Mouse (Mus musculus) forebrain, embryonic 16.5 days (tissue): ENCODE measurements around the gene Pak2. TPM values are rescaled to one million over a fixed set of nuclear protein-coding genes. Genes with fewer than 3 reads are reported as not detected.

Experiments
- ATAC-seq: fragments of 200-750 bp; cut with Nextera tagmentation; 2 replicates; pipeline ENCODE4 v1.8.0; 2017; ENCODE audit warnings: mild to moderate bottlenecking, moderate library complexity
- H3K27ac ChIP-seq: fragments of 300-500 bp; sonication (generic); 2 replicates; pipeline ENCODE4 v1.5.1; 2014; ENCODE audit warnings: low read length, control low read depth
- H3K27me3 ChIP-seq: fragments of 300-500 bp; sonication (generic); replicated peaks from 2 replicates; pipeline ENCODE4 v1.6.1; 2014; ENCODE audit warnings: low read length; ENCODE audit not compliant: control insufficient read depth, insufficient read depth
- H3K36me3 ChIP-seq: fragments of 300-500 bp; sonication (generic); 2 replicates; pipeline ENCODE4 v1.6.1; 2014; ENCODE audit not compliant: control insufficient read depth, insufficient read depth
- H3K4me1 ChIP-seq: fragments of 300-500 bp; sonication (generic); replicated peaks from 2 replicates; pipeline ENCODE4 v1.6.1; 2014; ENCODE audit warnings: low read length; ENCODE audit not compliant: control insufficient read depth, insufficient read depth
- H3K4me2 ChIP-seq: fragments of 300-500 bp; sonication (generic); 2 replicates; pipeline ENCODE4 v1.6.1; 2014; ENCODE audit warnings: mild to moderate bottlenecking, low read length, control low read depth
- H3K4me3 ChIP-seq: fragments of 300-500 bp; sonication (generic); replicated peaks from 2 replicates; pipeline ENCODE4 v1.5.1; 2014; ENCODE audit warnings: mild to moderate bottlenecking, low read length, control low read depth
- H3K9ac ChIP-seq: fragments of 300-500 bp; sonication (generic); replicated peaks from 2 replicates; pipeline ENCODE4 v1.6.1; 2014; ENCODE audit warnings: low read depth, low read length, control low read depth
- H3K9me3 ChIP-seq: fragments of 300-500 bp; sonication (generic); 2 replicates; pipeline ENCODE4 v1.6.1; 2016; ENCODE audit warnings: low read length; ENCODE audit not compliant: control insufficient read depth
- WGBS: fragments of 180-500 bp; shearing (Covaris S2); extraction: QIAGEN DNeasy Blood & Tissue Kit; methylation state at CpG from one replicate; pipeline ENCODE4 v1.1.7; 2014; 5-methylcytosine and 5-hydroxymethylcytosine counted together
- polyA plus RNA-seq: library from polyadenylated mRNA; unstranded; fragments of >200 nt; fragmentation: Nextera tagmentation; extraction: Ambion mirVana; gene quantifications from 2 replicates; pipeline ENCODE4 v1.2.1, GENCODE M21; 2015

Pak2 gene
- polyA plus RNA-seq, 1 experiment from 2014 or later = 42.9 TPM

DNA sequence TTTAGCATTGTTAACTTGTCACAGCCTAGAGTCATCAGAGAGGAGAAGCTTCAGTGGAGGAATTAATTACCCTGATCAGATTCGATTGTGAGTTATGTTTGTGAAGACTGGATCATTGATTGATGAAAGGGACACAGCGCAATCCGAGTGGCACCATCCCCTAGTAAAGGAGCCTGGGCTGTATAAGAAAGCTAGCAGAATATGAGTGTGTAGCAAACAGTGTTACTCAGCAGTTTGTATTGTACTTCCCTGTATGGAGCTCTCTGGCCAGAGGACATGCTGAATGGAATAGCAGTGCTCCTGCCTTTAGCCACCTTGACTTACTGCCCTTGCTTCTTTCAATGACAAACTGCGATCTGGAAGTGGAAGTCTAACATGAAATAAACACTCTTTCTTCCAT, 68.8 kb downstream of the Pak2 start:
- H3K4me1 ChIP-seq = no peaks in the 10 kb centered on the region
- H3K27ac ChIP-seq = no peak overlapping the region
- H3K9ac ChIP-seq = no peak overlapping the region
- no peaks in the 10 kb centered on the region for H3K36me3 ChIP-seq
- 85% methylated on average over 4 of the region's 4 CpGs for WGBS
- H3K9me3 ChIP-seq = no peaks in the 10 kb centered on the region
- no peak overlapping the region for H3K4me3 ChIP-seq
- H3K27me3 ChIP-seq = no peaks in the 10 kb centered on the region
- H3K4me2 ChIP-seq = no peak overlapping the region
- ATAC-seq = no peak

DNA sequence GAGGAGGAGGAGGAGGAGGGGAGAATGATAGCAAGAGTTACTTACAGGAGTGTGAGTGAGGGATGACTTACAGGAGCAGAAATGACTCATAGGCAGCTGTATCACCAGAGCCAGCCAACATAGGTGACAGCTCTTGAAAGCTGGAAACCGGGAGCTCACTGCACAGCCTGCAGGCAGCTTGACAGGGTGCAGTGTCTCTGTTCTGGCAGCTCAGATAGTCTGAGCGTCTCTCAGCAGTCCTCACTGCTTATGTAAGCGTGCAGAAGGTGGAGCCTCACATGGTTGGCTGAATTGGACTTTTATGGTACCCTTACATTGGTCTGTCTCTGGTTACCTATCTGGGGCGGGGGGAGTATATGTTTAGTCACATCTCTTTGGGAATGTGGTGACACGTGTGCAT, 69.2 kb downstream of the Pak2 start:
- ATAC-seq = no peak
- Histone ChIP-seq H3K27me3 (no peaks in the 10 kb centered on the region), H3K9ac (no peak overlapping the region), H3K9me3 (no peaks in the 10 kb centered on the region), H3K27ac (no peak overlapping the region), H3K4me2 (no peak overlapping the region), H3K36me3 (no peaks in the 10 kb centered on the region), H3K4me3 (no peak overlapping the region), H3K4me1 (no peaks in the 10 kb centered on the region)
- 50% methylated on average over 5 of the region's 5 CpGs for WGBS

GRCm38 (mm10) chr16:32008529-32009293, 70.4 kb downstream of the Pak2 start:
- Histone ChIP-seq H3K4me3 (no peak overlapping the region), H3K9me3 (no peaks in the 10 kb centered on the region), H3K36me3 (no peaks in the 10 kb centered on the region), H3K27ac (no peak overlapping the region), H3K4me1 (peaks cover under 1% of the 10 kb centered on the region), H3K4me2 (no peak overlapping the region), H3K27me3 (no peaks in the 10 kb centered on the region), H3K9ac (no peak overlapping the region)
- 71% methylated on average over 10 of the region's 10 CpGs for WGBS
- ATAC-seq = no peak

DNA sequence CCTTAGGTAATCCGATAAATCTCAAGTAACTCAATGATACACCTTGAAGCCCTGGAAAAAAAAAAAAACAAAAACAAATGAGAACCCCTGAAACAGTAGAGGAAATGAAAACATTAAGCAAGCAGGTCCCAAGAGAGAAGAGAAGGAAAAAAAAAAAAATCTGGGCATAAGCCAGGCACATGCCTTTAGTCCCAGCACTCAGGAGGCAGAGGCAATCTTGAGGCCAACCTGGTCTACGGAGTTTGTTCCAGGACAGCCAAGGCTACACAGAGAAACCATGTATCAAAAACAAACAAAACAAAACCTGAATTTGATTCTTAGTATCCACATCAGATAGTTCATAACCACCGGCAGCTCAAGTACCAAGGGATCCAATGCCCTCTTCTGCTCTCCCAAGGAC, 74.4 kb downstream of the Pak2 start:
- Histone ChIP-seq H3K4me1 (peaks cover 22% of the 10 kb centered on the region), H3K27ac (no peak overlapping the region), H3K9me3 (no peaks in the 10 kb centered on the region), H3K27me3 (no peaks in the 10 kb centered on the region), H3K9ac (no peak overlapping the region), H3K4me2 (no peak overlapping the region), H3K36me3 (no peaks in the 10 kb centered on the region), H3K4me3 (no peak overlapping the region)
- no peak for ATAC-seq
- WGBS = 93% methylated on average over 3 of the region's 3 CpGs

- WGBS = under 1% methylated on average over 65 of the region's 66 CpGs
- peak within 1 kb of the TSS; percentile 95 for H3K9ac ChIP-seq
- peaks cover 22% of the 10 kb centered on the region for H3K4me1 ChIP-seq
- peak within 1 kb of the TSS; percentile 94 for H3K4me2 ChIP-seq
- peak within 1 kb of the TSS; percentile 89 for H3K4me3 ChIP-seq
- no peaks in the 10 kb centered on the region for H3K36me3 ChIP-seq
- H3K9me3 ChIP-seq = no peaks in the 10 kb centered on the region
- peak within 1 kb of the TSS; percentile 65 for H3K27ac ChIP-seq
- peak; percentile 97 for ATAC-seq
- H3K27me3 ChIP-seq = no peaks in the 10 kb centered on the region
Measured at GRCm38 (mm10) chr16:32002509-32003477, 76.3 kb downstream of the Pak2 start, which contains the start of gene Senp5. Gene Senp5, minus strand, starts transcription at chr16:32003287.

DNA sequence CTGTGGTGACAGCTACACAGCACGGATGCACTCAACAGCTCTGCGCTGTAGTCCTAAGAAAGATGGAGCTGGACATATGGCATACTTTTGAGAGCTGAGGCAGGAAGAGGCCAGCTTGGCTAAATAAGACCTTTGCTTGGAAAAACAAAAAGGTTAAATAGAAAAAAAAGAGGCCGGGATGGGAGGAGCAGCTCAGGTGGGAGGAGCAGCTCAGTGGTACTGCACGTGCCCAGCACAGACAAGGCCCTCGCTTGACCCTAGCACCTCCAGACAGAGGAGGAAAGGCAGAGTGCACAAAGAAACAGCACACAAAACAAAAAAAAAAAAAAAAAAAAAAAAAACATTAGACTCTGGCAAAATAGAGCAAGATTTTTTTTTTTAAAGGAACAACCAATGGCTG, 82.8 kb downstream of the Pak2 start:
- 84% methylated on average over 5 of the region's 5 CpGs for WGBS
- Histone ChIP-seq H3K9me3 (no peaks in the 10 kb centered on the region), H3K27me3 (no peaks in the 10 kb centered on the region), H3K4me2 (no peak overlapping the region), H3K9ac (no peak overlapping the region), H3K4me3 (no peak overlapping the region), H3K27ac (no peak overlapping the region), H3K36me3 (no peaks in the 10 kb centered on the region; the same call in 1 of the 2 replicates), H3K4me1 (peaks cover 6% of the 10 kb centered on the region)
- no peak for ATAC-seq

DNA sequence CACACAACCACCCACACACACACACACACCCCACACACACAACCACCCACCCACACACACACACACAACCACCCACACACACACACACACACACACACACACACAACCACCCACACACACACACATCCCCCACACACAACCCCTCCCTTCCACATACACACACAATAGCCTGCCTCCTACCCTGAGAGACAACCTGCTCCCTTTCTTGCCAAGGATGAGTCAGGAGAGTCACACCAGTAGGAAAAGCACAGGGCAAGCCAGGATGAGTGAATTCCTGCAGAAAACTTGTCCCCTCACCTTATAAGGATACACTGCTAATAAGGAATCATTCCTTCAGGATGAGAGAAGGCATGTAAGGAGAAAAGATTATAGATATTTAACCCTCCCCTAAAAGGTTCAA, 85.2 kb downstream of the Pak2 start:
- no peak overlapping the region for H3K4me3 ChIP-seq
- peaks cover 5% of the 10 kb centered on the region for H3K36me3 ChIP-seq
- H3K9me3 ChIP-seq = no peaks in the 10 kb centered on the region
- no peaks in the 10 kb centered on the region for H3K27me3 ChIP-seq
- ATAC-seq = no peak
- no peak overlapping the region for H3K9ac ChIP-seq
- H3K27ac ChIP-seq = no peak overlapping the region
- no peaks in the 10 kb centered on the region for H3K4me1 ChIP-seq
- H3K4me2 ChIP-seq = no peak overlapping the region

- no peak overlapping the region for H3K4me3 ChIP-seq
- H3K9ac ChIP-seq = no peak overlapping the region
- WGBS = 97% methylated on average over 4 of the region's 4 CpGs
- no peak for ATAC-seq
- H3K4me1 ChIP-seq = no peaks in the 10 kb centered on the region
- H3K27ac ChIP-seq = no peak overlapping the region
- H3K9me3 ChIP-seq = no peaks in the 10 kb centered on the region
- H3K27me3 ChIP-seq = no peaks in the 10 kb centered on the region
- no peak overlapping the region for H3K4me2 ChIP-seq
- H3K36me3 ChIP-seq = peaks cover 8% of the 10 kb centered on the region
Measured at GRCm38 (mm10) chr16:31993195-31993594, 85.9 kb downstream of the Pak2 start.

GRCm38 (mm10) chr16:31992039-31992438, 87.1 kb downstream of the Pak2 start:
- no peak overlapping the region for H3K4me2 ChIP-seq
- H3K27ac ChIP-seq = no peak overlapping the region
- no peaks in the 10 kb centered on the region for H3K27me3 ChIP-seq
- H3K4me1 ChIP-seq = no peaks in the 10 kb centered on the region
- H3K4me3 ChIP-seq = no peak overlapping the region
- no peak for ATAC-seq
- H3K9me3 ChIP-seq = no peaks in the 10 kb centered on the region
- no peak overlapping the region for H3K9ac ChIP-seq
- 52% methylated on average over 1 of the region's 1 CpGs for WGBS
- H3K36me3 ChIP-seq = peaks cover 11% of the 10 kb centered on the region
